Mouse (Mus musculus) brain, embryonic 14.5 days (tissue): ENCODE results near the gene Dus1l.

Experiments used
- CTCF ChIP-seq: fragments of 200-500 bp; IDR thresholded peaks from 2 replicates; pipeline ENCODE4 v1.5.1; 2012; ENCODE audit warnings: inconsistent platforms, mild to moderate bottlenecking, moderate library complexity, borderline replicate concordance; ENCODE audit not compliant: insufficient read depth, insufficient read length; ENCODE audit errors: extremely low read depth
- POLR2A ChIP-seq: fragments of 200-500 bp; IDR thresholded peaks from 2 replicates; pipeline ENCODE4 v1.6.1; 2012; ENCODE audit warnings: mild to moderate bottlenecking, inconsistent platforms, borderline replicate concordance; ENCODE audit not compliant: poor library complexity, insufficient read depth, insufficient read length, severe bottlenecking; ENCODE audit errors: extremely low read depth

DNA sequence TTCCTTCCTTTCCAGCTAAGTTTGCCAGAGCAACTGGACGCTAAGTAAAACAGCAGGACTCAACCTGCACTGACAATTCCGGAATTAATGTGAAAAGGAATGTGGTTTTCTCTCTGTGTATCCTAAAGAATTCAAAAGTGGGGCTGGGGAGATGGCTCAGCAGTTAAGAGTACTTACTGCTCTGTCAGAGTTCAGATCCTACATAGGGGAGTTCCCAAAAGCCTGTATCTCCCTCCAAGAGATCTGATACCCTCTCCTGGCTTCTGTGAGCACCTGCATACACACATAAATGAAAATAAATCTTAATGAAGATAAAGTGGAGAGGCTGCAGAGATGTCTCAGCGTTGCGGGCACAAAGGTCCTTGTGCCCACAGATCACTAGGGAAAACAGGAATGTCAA, 44.6 kb downstream of the Dus1l start:
- TF ChIP-seq CTCF = no peak
- no peak for TF ChIP-seq POLR2A
